Mouse (Mus musculus) hindbrain, embryonic 10.5 days (tissue): ENCODE results near the gene Pld6. TPM values are rescaled to one million over a fixed set of nuclear protein-coding genes. Genes with fewer than 3 reads are reported as not detected.

Source experiments
- DNase-seq: peaks from one replicate; pipeline ENCODE4 v3.0.0-alpha.2; 2017; ENCODE audit warnings: low spot score
- H3K27ac ChIP-seq: fragments of 300-500 bp; sonication (generic); 2 replicates; pipeline ENCODE4 v1.5.1; 2016; ENCODE audit warnings: mild to moderate bottlenecking, moderate library complexity
- H3K27me3 ChIP-seq: fragments of 300-500 bp; sonication (generic); 2 replicates; pipeline ENCODE4 v1.6.1; 2016; ENCODE audit warnings: mild to moderate bottlenecking; ENCODE audit not compliant: poor library complexity, insufficient read depth, severe bottlenecking
- H3K36me3 ChIP-seq: fragments of 300-500 bp; sonication (generic); 2 replicates; pipeline ENCODE4 v1.6.1; 2016; ENCODE audit warnings: mild to moderate bottlenecking, moderate library complexity
- H3K4me1 ChIP-seq: fragments of 300-500 bp; sonication (generic); replicated peaks from 2 replicates; pipeline ENCODE4 v1.6.1; 2016; ENCODE audit warnings: mild to moderate bottlenecking
- H3K4me3 ChIP-seq: fragments of 300-500 bp; sonication (generic); 2 replicates; pipeline ENCODE4 v1.5.1; 2016; ENCODE audit warnings: mild to moderate bottlenecking, moderate library complexity
- H3K9me3 ChIP-seq: fragments of 300-500 bp; sonication (generic); 2 replicates; pipeline ENCODE4 v1.6.1; 2016; ENCODE audit warnings: mild to moderate bottlenecking, moderate library complexity
- WGBS: fragments of 180-500 bp; shearing (Covaris S2); methylation state at CpG from one replicate; pipeline ENCODE4 v1.1.7; 2016; 5-methylcytosine and 5-hydroxymethylcytosine counted together
- polyA plus RNA-seq: library from polyadenylated mRNA; unstranded; fragments of >200 nt; fragmentation: Nextera tagmentation; extraction: Ambion mirVana; gene quantifications from 2 replicates; pipeline ENCODE4 v1.2.1, GENCODE M21; 2016

Gene Pld6
- polyA plus RNA-seq, 1 experiment from 2014 or later: 1.9 TPM

DNA sequence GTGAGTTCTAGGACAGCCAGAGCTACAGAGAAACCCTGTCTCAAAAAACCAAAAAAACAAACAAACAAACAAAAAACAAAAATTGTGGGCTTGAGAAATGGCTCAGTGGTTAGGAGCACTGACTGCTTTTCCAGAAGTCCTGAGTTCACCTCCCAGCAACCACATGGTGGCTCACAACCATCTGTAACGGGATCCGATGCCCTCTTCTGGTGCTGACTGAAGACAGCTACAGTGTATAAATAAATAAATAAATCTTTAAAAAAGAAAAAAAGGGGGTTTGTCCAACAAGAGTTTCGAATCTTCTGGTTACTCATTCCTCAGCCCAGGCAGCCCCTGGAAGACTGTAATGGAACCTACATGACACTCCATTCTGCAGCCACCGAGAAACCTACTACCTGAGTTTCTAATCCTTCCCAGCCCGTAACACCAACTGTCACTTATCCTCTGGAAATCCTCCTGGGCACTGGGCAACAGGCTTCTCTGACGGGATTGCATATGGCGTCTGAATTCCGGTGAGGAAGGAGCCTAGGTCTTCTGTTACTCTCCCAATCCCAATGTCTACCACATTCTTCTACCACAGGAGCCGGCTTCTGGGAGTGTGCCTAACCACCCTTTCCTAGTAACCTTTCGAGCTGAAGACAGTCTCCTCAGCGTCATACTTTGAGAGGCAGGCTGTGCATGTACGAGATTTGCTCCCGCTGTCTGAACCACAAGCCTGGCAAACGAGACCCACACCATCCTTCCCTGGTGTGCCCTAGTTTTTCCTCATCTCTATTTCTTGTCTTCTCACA is 20.9 kb upstream of the Pld6 start:
- no peak overlapping the region for H3K27ac ChIP-seq
- H3K36me3 ChIP-seq: peaks cover 43% of the 10 kb centered on the region
- 72% methylated on average over 14 of the region's 14 CpGs for WGBS
- no peaks in the 10 kb centered on the region for H3K27me3 ChIP-seq
- peak overlapping the region; percentile 84 for H3K4me3 ChIP-seq
- no peaks in the 10 kb centered on the region for H3K9me3 ChIP-seq
- peaks cover 29% of the 10 kb centered on the region for H3K4me1 ChIP-seq
- no peak for DNase-seq

DNA sequence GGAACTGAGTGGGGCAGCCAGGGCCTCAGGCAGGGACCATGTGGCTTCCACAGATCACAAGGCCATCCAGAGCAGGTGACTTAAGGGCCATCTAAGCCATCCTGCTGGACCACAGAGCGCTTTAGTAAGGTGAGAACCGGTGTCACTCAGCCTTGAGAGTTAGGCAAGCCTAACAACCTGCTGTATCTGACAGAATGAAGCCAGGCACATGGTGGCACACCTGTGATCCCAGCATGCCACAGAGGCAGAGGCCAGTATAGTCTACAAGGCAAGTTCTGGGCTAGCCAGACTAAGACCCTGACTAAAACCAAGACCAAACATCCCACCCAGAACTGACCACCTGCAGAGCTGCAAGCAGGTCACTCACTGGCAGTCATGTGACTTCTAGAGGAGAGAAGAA is 18.2 kb upstream of the Pld6 start:
- 98% methylated on average over 2 of the region's 2 CpGs for WGBS
- Histone ChIP-seq H3K9me3 (no peaks in the 10 kb centered on the region), H3K4me1 (peaks cover 18% of the 10 kb centered on the region), H3K4me3 (no peak overlapping the region), H3K27ac (no peak overlapping the region), H3K36me3 (peaks cover 70% of the 10 kb centered on the region), H3K27me3 (no peaks in the 10 kb centered on the region)
- no peak for DNase-seq

GRCm38 (mm10) chr11:59805256-59805655 is 17.8 kb upstream of the Pld6 start:
- H3K4me3 ChIP-seq: no peak overlapping the region
- no peak for DNase-seq
- 94% methylated on average over 1 of the region's 1 CpGs for WGBS
- peaks cover 74% of the 10 kb centered on the region for H3K36me3 ChIP-seq
- H3K27me3 ChIP-seq: no peaks in the 10 kb centered on the region
- H3K4me1 ChIP-seq: peaks cover 15% of the 10 kb centered on the region
- H3K27ac ChIP-seq: no peak overlapping the region
- no peaks in the 10 kb centered on the region for H3K9me3 ChIP-seq

- peaks cover 13% of the 10 kb centered on the region for H3K4me1 ChIP-seq
- H3K36me3 ChIP-seq: peaks cover 81% of the 10 kb centered on the region
- H3K27me3 ChIP-seq: no peaks in the 10 kb centered on the region
- DNase-seq: no peak
- 91% methylated on average over 22 of the region's 22 CpGs for WGBS
- H3K9me3 ChIP-seq: no peaks in the 10 kb centered on the region
- no peak overlapping the region for H3K27ac ChIP-seq
- H3K4me3 ChIP-seq: no peak overlapping the region
Measured at GRCm38 (mm10) chr11:59804409-59805110, 17.1 kb upstream of the Pld6 start.

DNA sequence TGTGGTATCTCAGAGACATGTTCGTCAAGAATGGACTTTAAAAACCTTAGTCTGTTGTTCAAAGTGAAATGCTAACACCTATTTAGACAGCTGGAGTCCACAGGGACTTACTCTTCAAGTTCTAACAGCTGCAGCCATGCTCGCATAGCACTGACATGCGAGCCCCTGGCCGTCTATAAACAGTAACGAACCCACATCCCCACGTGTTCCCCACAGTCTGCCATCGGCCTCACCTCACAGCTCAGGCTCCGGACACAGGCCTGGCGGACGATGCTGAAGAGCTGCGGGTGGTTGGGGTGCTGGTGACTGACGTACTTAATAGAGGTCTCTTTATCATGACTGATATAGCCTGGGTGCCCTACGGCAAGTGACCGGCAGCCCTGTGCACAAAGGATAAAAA is 16.1 kb upstream of the Pld6 start:
- no peak overlapping the region for H3K27ac ChIP-seq
- H3K27me3 ChIP-seq: no peaks in the 10 kb centered on the region
- peaks cover 91% of the 10 kb centered on the region for H3K36me3 ChIP-seq
- 92% methylated on average over 14 of the region's 14 CpGs for WGBS
- no peak overlapping the region for H3K4me3 ChIP-seq
- H3K9me3 ChIP-seq: no peaks in the 10 kb centered on the region
- no peak for DNase-seq
- peaks cover 2% of the 10 kb centered on the region for H3K4me1 ChIP-seq

DNA sequence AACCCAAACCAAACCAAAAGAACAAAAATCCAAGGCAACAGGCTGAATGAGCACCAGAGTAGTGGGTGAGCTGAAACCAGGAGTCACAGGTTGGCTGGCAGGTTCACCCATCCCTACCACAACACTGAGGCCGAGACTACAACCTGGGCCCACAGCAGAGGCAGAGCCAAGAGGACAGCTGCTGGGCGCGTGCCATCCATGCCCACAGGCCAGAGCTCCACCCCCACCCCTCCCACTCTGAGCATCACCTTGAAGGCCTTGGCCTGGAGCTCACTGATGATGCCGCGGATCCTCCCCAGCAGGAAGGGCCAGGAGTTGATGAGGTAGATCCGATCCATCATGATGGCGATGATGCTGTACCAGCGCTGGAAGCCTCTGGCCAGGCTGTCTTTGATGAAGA is 14.4 kb upstream of the Pld6 start:
- Histone ChIP-seq H3K36me3 (peaks cover 100% of the 10 kb centered on the region), H3K27ac (no peak overlapping the region), H3K27me3 (no peaks in the 10 kb centered on the region), H3K4me3 (no peak overlapping the region), H3K9me3 (no peaks in the 10 kb centered on the region), H3K4me1 (no peaks in the 10 kb centered on the region)
- DNase-seq: no peak
- WGBS: 94% methylated on average over 8 of the region's 8 CpGs

DNA sequence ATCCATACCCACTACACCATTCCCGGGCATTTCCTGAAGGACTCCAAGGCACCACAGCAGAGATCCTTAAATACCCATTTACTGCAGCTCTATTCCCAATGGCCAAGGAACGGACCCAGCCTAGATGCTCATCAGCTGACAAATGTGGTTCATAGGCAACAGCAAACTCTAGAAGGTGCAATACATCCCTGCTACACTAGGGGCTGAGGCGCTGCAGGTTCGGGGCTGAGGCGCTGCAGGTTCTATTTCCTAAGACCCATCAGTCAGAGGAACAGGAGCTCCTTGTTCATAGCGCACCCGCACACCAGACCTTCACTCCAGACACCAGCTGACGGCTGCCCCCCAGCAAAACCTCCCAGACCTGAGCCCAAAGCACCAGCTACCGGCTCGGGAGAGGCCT is 13.0 kb upstream of the Pld6 start:
- DNase-seq: no peak
- no peak overlapping the region for H3K27ac ChIP-seq
- no peaks in the 10 kb centered on the region for H3K4me1 ChIP-seq
- H3K36me3 ChIP-seq: peaks cover 100% of the 10 kb centered on the region
- H3K4me3 ChIP-seq: no peak overlapping the region
- no peaks in the 10 kb centered on the region for H3K27me3 ChIP-seq
- no peaks in the 10 kb centered on the region for H3K9me3 ChIP-seq
- 90% methylated on average over 10 of the region's 10 CpGs for WGBS

DNA sequence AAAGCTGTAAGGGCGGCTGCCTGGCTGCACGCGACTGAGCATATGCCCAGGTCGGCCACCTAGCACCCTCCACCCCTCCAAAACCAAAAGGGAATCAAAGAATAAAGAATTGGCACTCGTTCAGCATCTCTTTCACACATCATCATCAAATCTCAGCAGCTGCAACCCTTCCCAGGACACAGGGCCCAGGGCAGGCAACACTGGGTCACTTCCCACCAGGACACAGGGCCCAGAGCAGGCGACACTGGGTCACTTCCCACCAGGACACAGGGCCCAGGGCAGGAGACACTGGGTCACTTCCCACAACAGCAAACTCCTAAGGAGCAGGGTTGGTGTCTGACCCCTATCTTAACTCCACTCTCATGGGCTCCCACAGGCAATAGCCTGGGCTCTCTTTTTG is 5.9 kb upstream of the Pld6 start:
- Histone ChIP-seq H3K9me3 (no peaks in the 10 kb centered on the region), H3K27ac (no peak overlapping the region), H3K4me3 (no peak overlapping the region), H3K36me3 (peaks cover 74% of the 10 kb centered on the region), H3K27me3 (peaks cover 3% of the 10 kb centered on the region; the same call in 1 of the 2 replicates), H3K4me1 (no peaks in the 10 kb centered on the region)
- no peak for DNase-seq
- 94% methylated on average over 6 of the region's 6 CpGs for WGBS

DNA sequence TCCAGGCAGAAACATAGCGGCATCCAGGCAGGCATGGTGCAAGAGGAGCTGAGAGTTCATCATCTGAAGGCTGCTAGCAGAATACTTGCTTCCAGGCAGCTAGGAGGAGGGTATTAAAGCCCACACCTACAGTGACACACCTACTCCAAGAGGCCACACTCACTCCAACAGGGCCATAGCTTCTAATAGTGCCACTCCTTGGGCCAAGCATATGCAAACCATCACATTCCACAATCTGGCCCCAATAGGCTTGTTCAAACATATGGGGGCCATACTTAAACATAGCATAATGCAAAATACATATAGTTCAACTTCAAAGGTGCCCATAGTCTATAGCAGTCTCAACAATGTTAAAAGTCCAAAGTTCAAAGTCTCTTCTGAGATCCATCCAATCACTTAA is 1.9 kb upstream of the Pld6 start:
- 0 out of 2 replicates have a peak, but pooled peaks cover 2% of the 10 kb centered on the region for H3K9me3 ChIP-seq
- H3K27ac ChIP-seq: no peak overlapping the region
- peaks cover 35% of the 10 kb centered on the region for H3K27me3 ChIP-seq
- DNase-seq: no peak
- no peak overlapping the region for H3K4me3 ChIP-seq
- 96% methylated on average over 1 of the region's 1 CpGs for WGBS
- peaks cover 34% of the 10 kb centered on the region for H3K36me3 ChIP-seq
- H3K4me1 ChIP-seq: peaks cover 10% of the 10 kb centered on the region

DNA sequence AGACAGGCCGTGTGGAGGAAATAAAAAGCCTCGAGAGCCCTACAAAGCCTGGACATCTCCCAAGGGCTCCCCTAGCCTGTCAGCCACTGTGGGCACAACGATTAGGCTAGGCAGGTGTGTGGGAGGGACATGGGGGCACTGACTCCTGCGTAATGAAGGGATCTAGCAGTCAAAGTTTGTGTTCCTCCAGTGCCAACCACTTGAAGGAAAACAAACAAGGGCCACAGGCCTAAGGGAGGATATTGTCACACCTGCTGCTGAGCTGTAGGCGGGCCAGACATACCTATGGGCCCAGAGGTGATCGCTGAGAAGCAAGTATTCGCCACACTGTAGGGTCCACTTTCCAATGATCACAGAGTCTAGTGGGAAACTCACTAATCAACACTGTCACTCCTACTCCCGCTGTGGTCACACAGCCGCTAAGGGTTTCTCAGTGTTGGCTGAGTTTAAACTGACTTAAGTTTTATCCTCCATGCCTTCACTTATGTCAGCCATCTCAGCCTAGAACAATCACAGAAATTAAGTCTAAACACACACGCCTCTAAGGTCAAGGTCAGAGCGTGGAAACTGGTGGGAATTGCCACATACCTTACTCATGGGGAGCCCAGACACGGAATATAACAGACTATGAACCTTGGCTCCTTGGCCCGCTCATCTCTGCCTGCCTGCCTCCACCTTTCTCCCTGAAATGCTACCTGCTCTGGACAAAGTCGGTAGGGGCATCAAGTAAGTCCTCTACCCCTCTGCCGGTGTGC is 824 bp downstream of the Pld6 start:
- Histone ChIP-seq H3K9me3 (0 out of 2 replicates have a peak, but pooled peaks cover 2% of the 10 kb centered on the region), H3K4me1 (peaks cover 10% of the 10 kb centered on the region), H3K36me3 (peaks cover 7% of the 10 kb centered on the region), H3K27me3 (peaks cover 35% of the 10 kb centered on the region), H3K4me3 (peak overlapping the region; percentile 55), H3K27ac (peak overlapping the region; percentile 50; the same call in 1 of the 2 replicates)
- DNase-seq: no peak
- 54% methylated on average over 15 of the region's 15 CpGs for WGBS

GRCm38 (mm10) chr11:59783591-59783990 is 3.9 kb downstream of the Pld6 start:
- no peak for DNase-seq
- H3K27ac ChIP-seq: no peak overlapping the region
- peaks cover 10% of the 10 kb centered on the region for H3K4me1 ChIP-seq
- H3K36me3 ChIP-seq: peaks cover 5% of the 10 kb centered on the region
- H3K4me3 ChIP-seq: no peak overlapping the region
- WGBS: 92% methylated on average over 6 of the region's 6 CpGs
- H3K27me3 ChIP-seq: peaks cover 34% of the 10 kb centered on the region
- H3K9me3 ChIP-seq: 0 out of 2 replicates have a peak, but pooled peaks cover 2% of the 10 kb centered on the region

DNA sequence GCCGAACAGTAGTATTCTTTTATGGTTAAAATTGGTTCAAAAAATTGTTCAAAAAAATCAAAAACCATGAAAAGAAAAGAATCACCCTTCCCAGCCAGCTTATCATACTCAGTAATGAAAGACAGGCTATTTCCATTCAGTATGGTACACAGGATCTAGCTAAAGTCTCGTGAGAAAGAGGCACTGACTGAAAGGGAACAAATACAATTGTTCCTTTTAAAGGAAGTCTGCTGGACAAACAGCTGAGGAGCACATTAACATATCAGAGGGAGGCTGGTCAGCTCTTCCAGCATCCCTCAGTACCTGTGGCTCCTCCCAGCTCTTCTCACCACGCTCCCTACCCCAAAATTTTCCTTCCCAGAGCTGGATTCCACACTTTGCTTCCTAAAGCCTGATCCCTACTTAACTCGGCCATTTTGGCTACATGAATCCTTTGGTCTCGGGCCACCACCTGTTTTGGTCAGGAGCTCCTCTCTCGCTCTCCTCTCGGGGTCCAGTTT is 5.3 kb downstream of the Pld6 start:
- no peak overlapping the region for H3K27ac ChIP-seq
- DNase-seq: no peak
- no peak overlapping the region for H3K4me3 ChIP-seq
- 79% methylated on average over 7 of the region's 7 CpGs for WGBS
- peaks cover 21% of the 10 kb centered on the region for H3K27me3 ChIP-seq
- peaks cover 4% of the 10 kb centered on the region for H3K4me1 ChIP-seq
- H3K36me3 ChIP-seq: peaks cover 19% of the 10 kb centered on the region
- H3K9me3 ChIP-seq: no peaks in the 10 kb centered on the region
